Mouse (Mus musculus) layer of hippocampus, postnatal 36 days (tissue): ENCODE measurements around the gene Spon1. TPM values are rescaled to one million over a fixed set of nuclear protein-coding genes. Genes with fewer than 3 reads are reported as not detected.

Experiments
- DNase-seq, 2 experiments: peaks; one replicate each; pipeline ENCODE4 v3.0.0; 2022
- total RNA-seq, 2 experiments: library from RNA; stranded (reverse); gene quantifications; 2 replicates each; pipeline ENCODE4 v1.2.3; 2021

Gene Spon1
- total RNA-seq, 2 experiments from 2014 or later: 65.4 to 66.9 TPM

DNA sequence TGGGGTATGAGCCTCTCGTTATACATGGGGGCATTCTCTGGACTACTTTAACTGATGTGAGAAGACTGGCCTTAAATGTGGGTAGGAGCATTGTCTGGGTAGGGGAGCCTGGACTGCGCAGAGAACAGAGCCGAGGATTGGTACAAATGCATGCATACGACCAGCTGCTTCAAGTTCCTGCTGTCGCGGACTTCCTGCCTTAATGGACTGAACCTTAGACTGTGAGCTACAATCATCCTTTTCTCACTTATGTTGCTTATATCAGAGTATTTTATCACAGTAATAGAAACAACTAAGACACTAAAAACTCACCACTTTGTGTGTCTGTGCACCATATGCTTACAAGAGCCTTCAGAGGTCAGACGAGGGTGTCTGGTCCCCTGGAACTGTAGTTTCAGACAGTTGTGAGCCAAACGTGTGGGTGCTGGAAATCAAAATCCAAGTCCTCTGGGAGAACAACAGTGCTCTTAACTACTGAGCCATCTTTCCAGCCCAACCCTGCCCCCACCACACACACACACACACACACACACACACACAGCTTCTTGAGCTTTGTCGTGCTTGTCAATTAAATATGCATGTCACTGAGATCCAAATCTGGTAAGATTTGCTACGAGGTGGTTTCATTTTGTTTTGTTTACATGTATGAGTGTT lies 325.2 kb downstream of the Spon1 start:
- no peak for DNase-seq
